Mouse (Mus musculus) megakaryocyte, embryonic 14.5 days (primary cell): ENCODE data around the gene Neil1. TPM values are rescaled to one million over a fixed set of nuclear protein-coding genes. Genes with fewer than 3 reads are reported as not detected.

ENCODE experiments used
- H3K27me3 ChIP-seq: replicated peaks from 2 replicates; pipeline ENCODE3; 2012; ENCODE audit warnings: inconsistent platforms
- H3K36me3 ChIP-seq: replicated peaks from 2 replicates; pipeline ENCODE3; 2012; ENCODE audit warnings: low read length, inconsistent platforms, mixed read lengths
- H3K4me1 ChIP-seq: 2 replicates; pipeline ENCODE4 v1.6.1; 2012; ENCODE audit warnings: inconsistent platforms
- H3K4me3 ChIP-seq: replicated peaks from 2 replicates; pipeline ENCODE3; 2012; ENCODE audit warnings: moderate library complexity, mild to moderate bottlenecking, inconsistent platforms
- H3K9me3 ChIP-seq: 2 replicates; pipeline ENCODE4 v1.6.1; 2012; ENCODE audit warnings: inconsistent platforms
- FLI1 ChIP-seq: IDR thresholded peaks from 2 replicates; pipeline ENCODE4 v1.6.1; 2012; ENCODE audit warnings: low read length, inconsistent platforms, mixed read lengths
- GATA1 ChIP-seq: IDR thresholded peaks from 3 replicates; pipeline ENCODE4 v1.6.1; 2012; ENCODE audit warnings: mixed read lengths, low read length, inconsistent platforms, borderline replicate concordance
- polyA plus RNA-seq: library from polyadenylated mRNA; stranded (reverse); fragments of >175 nt; gene quantifications from 2 replicates; pipeline ENCODE4 v1.2.3, GENCODE M21; 2012; ENCODE audit warnings: low replicate concordance; ENCODE audit not compliant: insufficient read depth

Gene Neil1
- polyA plus RNA-seq, 1 experiment = 10.4 TPM

GRCm38 (mm10) chr9:57141417-57142353 lies 6.4 kb downstream of the Neil1 start:
- Histone ChIP-seq H3K36me3 (peaks cover 93% of the 10 kb centered on the region), H3K4me3 (peak overlapping the region; percentile 8), H3K4me1 (peaks cover 7% of the 10 kb centered on the region), H3K9me3 (no peaks in the 10 kb centered on the region), H3K27me3 (no peaks in the 10 kb centered on the region)
- no peak for TF ChIP-seq GATA1
- TF ChIP-seq FLI1 = no peak

- H3K27me3 ChIP-seq = no peaks in the 10 kb centered on the region
- H3K4me3 ChIP-seq = no peak overlapping the region
- TF ChIP-seq GATA1 (no peak), FLI1 (no peak)
- peaks cover 99% of the 10 kb centered on the region for H3K36me3 ChIP-seq
- peaks cover 3% of the 10 kb centered on the region; the same call in 1 of the 2 replicates for H3K4me1 ChIP-seq
- no peaks in the 10 kb centered on the region for H3K9me3 ChIP-seq
Observed at GRCm38 (mm10) chr9:57139571-57139970, 8.5 kb downstream of the Neil1 start.

- Histone ChIP-seq H3K4me3 (no peak overlapping the region), H3K4me1 (peaks cover 3% of the 10 kb centered on the region; the same call in 1 of the 2 replicates), H3K36me3 (peaks cover 99% of the 10 kb centered on the region), H3K9me3 (no peaks in the 10 kb centered on the region), H3K27me3 (no peaks in the 10 kb centered on the region)
- TF ChIP-seq FLI1 = no peak
- TF ChIP-seq GATA1 = no peak
Observed at GRCm38 (mm10) chr9:57139110-57139509, 9.0 kb downstream of the Neil1 start.

GRCm38 (mm10) chr9:57138507-57138906 lies 9.6 kb downstream of the Neil1 start:
- Histone ChIP-seq H3K4me3 (no peak overlapping the region), H3K36me3 (peaks cover 98% of the 10 kb centered on the region), H3K9me3 (no peaks in the 10 kb centered on the region)

GRCm38 (mm10) chr9:57137777-57138176 lies 10.3 kb downstream of the Neil1 start:
- H3K4me1 ChIP-seq = peaks cover 3% of the 10 kb centered on the region; the same call in 1 of the 2 replicates
- peaks cover 98% of the 10 kb centered on the region for H3K36me3 ChIP-seq
- H3K27me3 ChIP-seq = no peaks in the 10 kb centered on the region
- no peak for TF ChIP-seq FLI1
- no peak for TF ChIP-seq GATA1
- no peak overlapping the region for H3K4me3 ChIP-seq
- H3K9me3 ChIP-seq = no peaks in the 10 kb centered on the region

More at GRCm38 (mm10) chr9:57138507-57138906, 9.6 kb downstream of the Neil1 start:
- H3K4me1 ChIP-seq = peaks cover 3% of the 10 kb centered on the region; the same call in 1 of the 2 replicates
- TF ChIP-seq GATA1 (no peak), FLI1 (no peak)
- no peaks in the 10 kb centered on the region for H3K27me3 ChIP-seq

GRCm38 (mm10) chr9:57137246-57137645 lies 10.9 kb downstream of the Neil1 start:
- TF ChIP-seq FLI1 (no peak), GATA1 (no peak)
- Histone ChIP-seq H3K27me3 (no peaks in the 10 kb centered on the region), H3K4me1 (peaks cover 3% of the 10 kb centered on the region; the same call in 1 of the 2 replicates), H3K4me3 (no peak overlapping the region), H3K36me3 (peaks cover 96% of the 10 kb centered on the region), H3K9me3 (no peaks in the 10 kb centered on the region)

GRCm38 (mm10) chr9:57130577-57131433 lies 17.3 kb downstream of the Neil1 start, which contains the start of gene Man2c1:
Gene Man2c1 (plus strand): TSS chr9:57130690.
- Histone ChIP-seq H3K9me3 (no peaks in the 10 kb centered on the region), H3K4me1 (peaks cover 15% of the 10 kb centered on the region), H3K4me3 (peak within 1 kb of the TSS; percentile 99), H3K36me3 (peaks cover 66% of the 10 kb centered on the region), H3K27me3 (no peaks in the 10 kb centered on the region)
- TF ChIP-seq GATA1 (no peak), FLI1 (no peak)

GRCm38 (mm10) chr9:57129641-57130040 lies 18.5 kb downstream of the Neil1 start:
- Histone ChIP-seq H3K4me3 (peak overlapping the region; percentile 99), H3K9me3 (no peaks in the 10 kb centered on the region), H3K4me1 (peaks cover 15% of the 10 kb centered on the region), H3K36me3 (peaks cover 66% of the 10 kb centered on the region), H3K27me3 (no peaks in the 10 kb centered on the region)
- TF ChIP-seq FLI1 (no peak), GATA1 (no peak)

- Histone ChIP-seq H3K36me3 (peaks cover 97% of the 10 kb centered on the region), H3K9me3 (no peaks in the 10 kb centered on the region), H3K4me3 (no peak overlapping the region), H3K27me3 (no peaks in the 10 kb centered on the region), H3K4me1 (no peaks in the 10 kb centered on the region)
- TF ChIP-seq FLI1 (no peak), GATA1 (no peak)
Observed at GRCm38 (mm10) chr9:57117261-57117755, 30.8 kb downstream of the Neil1 start.

Other genes with a start within 250 kb of the Neil1 start
- gene Snx33, start 219.9 kb downstream of the Neil1 start, polyA plus RNA-seq = 0.19 and 0.94 TPM in 2 replicates
- gene Imp3, start 210.8 kb downstream of the Neil1 start, polyA plus RNA-seq = 42.0 and 92.2 TPM in 2 replicates
- 1.3 and 2.5 TPM in 2 replicates for gene Snupn, start 197.4 kb downstream of the Neil1 start, polyA plus RNA-seq
- gene Ptpn9, start 153.4 kb downstream of the Neil1 start, polyA plus RNA-seq = 3.5 TPM in 1 of 2 replicates, not detected in the other
- 0.78 and 3.8 TPM in 2 replicates for gene Sin3a, start 76.3 kb downstream of the Neil1 start, polyA plus RNA-seq
- 50.4 and 95.7 TPM in 2 replicates for gene Man2c1, start 17.6 kb downstream of the Neil1 start, polyA plus RNA-seq
- 35.2 and 48.8 TPM in 2 replicates for gene Commd4, start 10.0 kb upstream of the Neil1 start, polyA plus RNA-seq
- not detected in 2 replicates for gene Trcg1, start 88.3 kb upstream of the Neil1 start, polyA plus RNA-seq
- gene 1700017B05Rik, start 114.3 kb upstream of the Neil1 start, polyA plus RNA-seq = 78.6 and 106 TPM in 2 replicates